Comparison of ENCODE assay signal across 9 mouse cellular contexts in the genomic region with DNA sequence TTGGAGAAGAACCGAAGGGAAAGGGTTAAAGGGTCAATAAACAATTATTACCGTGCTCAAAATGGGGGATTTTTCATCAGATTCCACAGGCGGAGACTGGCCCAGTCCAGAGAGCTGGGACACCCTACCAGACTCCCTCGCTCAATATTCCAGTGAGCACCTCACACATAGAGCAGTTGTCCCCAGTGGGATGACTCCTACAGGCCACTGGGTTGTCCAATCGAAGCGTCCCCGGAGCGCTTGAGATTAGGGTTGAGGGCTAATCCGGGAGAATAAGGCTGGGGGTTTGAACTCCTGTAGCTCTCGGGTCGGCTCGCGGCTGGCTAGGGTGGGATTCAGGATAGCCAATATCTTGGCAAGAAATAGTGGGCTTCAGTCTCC. TPM values are rescaled to one million over a fixed set of nuclear protein-coding genes. Genes with fewer than 3 reads are reported as not detected.
DNase-seq lines count a peak whose midpoint lies in the region; ATAC-seq lines count a peak whose summit lies in the region.
"Had no signal": no experiment of that assay in that cellular context is flagged by ENCODE, and none has a peak within 500 bp of the region (broad histone marks: within the 10 kb centered on the region; RNA-seq: fewer than 3 reads in every experiment).

No protein-coding gene starts in this region.

- no peaks in the 10 kb centered on the region for H3K9me3 ChIP-seq in heart, embryonic 16.5 days (replicated peaks; ENCODE audit: control insufficient read depth, low read length)
- no peaks in the 10 kb centered on the region for H3K9me3 ChIP-seq in hindbrain, embryonic 13.5 days
- no peaks in the 10 kb centered on the region for H3K9me3 ChIP-seq in midbrain, embryonic 13.5 days

- no peak overlapping the region for H3K27ac ChIP-seq in heart, embryonic 16.5 days (ENCODE audit: low read length)
- no peak overlapping the region for H3K27ac ChIP-seq in hindbrain, embryonic 13.5 days
- H3K27ac ChIP-seq in midbrain, embryonic 13.5 days, result no peak overlapping the region

- no peaks in the 10 kb centered on the region for H3K36me3 ChIP-seq in heart, embryonic 16.5 days (ENCODE audit: control insufficient read depth, insufficient read depth)
- no peaks in the 10 kb centered on the region for H3K36me3 ChIP-seq in hindbrain, embryonic 13.5 days
- no peaks in the 10 kb centered on the region for H3K36me3 ChIP-seq in midbrain, embryonic 13.5 days

- H3K4me3 ChIP-seq in heart, embryonic 16.5 days (ENCODE audit: low read length), result peak overlapping the region; percentile 56
- peak overlapping the region; percentile 39; the same call in 1 of the 2 replicates for H3K4me3 ChIP-seq in hindbrain, embryonic 13.5 days
- H3K4me3 ChIP-seq in midbrain, embryonic 13.5 days (replicated peaks), result peak overlapping the region; percentile 47

- H3K27me3 ChIP-seq in heart, embryonic 16.5 days (ENCODE audit: control insufficient read depth, insufficient read depth, low read length), result peaks cover 74% of the 10 kb centered on the region
- H3K27me3 ChIP-seq in hindbrain, embryonic 13.5 days, result peaks cover 94% of the 10 kb centered on the region
- H3K27me3 ChIP-seq in midbrain, embryonic 13.5 days, result peaks cover 92% of the 10 kb centered on the region
- H3K27me3 ChIP-seq: CH12.LX had no signal

- WGBS in heart, embryonic 16.5 days, result 1% methylated on average over 13 of the region's 13 CpGs
- under 1% methylated on average over 13 of the region's 13 CpGs for WGBS in hindbrain, embryonic 13.5 days
- 2% methylated on average over 13 of the region's 13 CpGs for WGBS in midbrain, embryonic 13.5 days

- peaks cover 16% of the 10 kb centered on the region for H3K4me1 ChIP-seq in heart, embryonic 16.5 days (ENCODE audit: control insufficient read depth, insufficient read depth, low read length)
- peaks cover 29% of the 10 kb centered on the region for H3K4me1 ChIP-seq in hindbrain, embryonic 13.5 days (replicated peaks)
- peaks cover 32% of the 10 kb centered on the region for H3K4me1 ChIP-seq in midbrain, embryonic 13.5 days (replicated peaks)

- no peak for DNase-seq in heart, postnatal 25 days (ENCODE audit: low spot score)
- DNase-seq in cerebellum, adult 8-10 months, result no peak
- no peak for DNase-seq in left cerebral cortex, postnatal 10 days (ENCODE audit: extremely low spot score in 1 of 2, low spot score in 2 of 2)
- DNase-seq in right cerebral cortex, postnatal 4 days, result no peak

- H3K4me2 ChIP-seq in heart, embryonic 16.5 days (ENCODE audit: low read depth, low read length), result peak overlapping the region; percentile 81
- peak overlapping the region; percentile 53 for H3K4me2 ChIP-seq in hindbrain, embryonic 13.5 days
- H3K4me2 ChIP-seq in midbrain, embryonic 13.5 days (replicated peaks), result peak overlapping the region; percentile 63

- no peak overlapping the region for H3K9ac ChIP-seq in heart, embryonic 16.5 days (ENCODE audit: low read length)
- no peak overlapping the region for H3K9ac ChIP-seq in hindbrain, embryonic 13.5 days
- no peak overlapping the region for H3K9ac ChIP-seq in midbrain, embryonic 13.5 days (replicated peaks)

- intact Hi-C loops in heart, postnatal 25 days (cut with DNase I), result loop anchor here (5.0 kb wide), 1 partner anchor 149 kb away; no protein-coding TSS in a partner anchor
- intact Hi-C loops in left cerebral cortex, postnatal 10 days (cut with DNase I), result loop anchor here (5.0 kb wide), 2 partner anchors 219 to 234 kb away; no protein-coding TSS in a partner anchor

- no peak for ATAC-seq in heart, embryonic 16.5 days (replicated peaks; ENCODE audit: extremely low read depth, insufficient read depth, low FRiP score)
- ATAC-seq in common myeloid progenitor, adult 5-6 weeks (replicated peaks; ENCODE audit: low read depth, poor library complexity, severe bottlenecking), result peak; percentile 10; the same call in 1 of the 2 replicates
- 0 out of 2 replicates have a peak, but pooled peaks have one; percentile 6 for ATAC-seq in hindbrain, embryonic 13.5 days (ENCODE audit: low FRiP score)
- peak; percentile 40; the same call in 1 of the 2 replicates for ATAC-seq in midbrain, embryonic 13.5 days

RNA-seq across cellular contexts. Expression of gene Foxd1, which starts 0.3 kb away (rescaled TPM):
- polyA plus RNA-seq in heart, embryonic 16.5 days (2015; fragmentation: Nextera tagmentation; extraction: Ambion mirVana), result not detected in 2 replicates
- under 1 TPM in 1 of 2 experiments, not detected in 1; 0.05 TPM for total RNA-seq in heart, postnatal 25 days (2021)
- not detected in 2 replicates for total RNA-seq in common myeloid progenitor, adult 5-6 weeks (2017)
- polyA plus RNA-seq in hindbrain, embryonic 13.5 days (2015; fragmentation: Nextera tagmentation; extraction: Ambion mirVana), result 0.79 and 1.1 TPM in 2 replicates
- polyA plus RNA-seq in midbrain, embryonic 13.5 days (2015; fragmentation: Nextera tagmentation; extraction: Ambion mirVana), result 0.80 and 0.86 TPM in 2 replicates
- total RNA-seq in left cerebral cortex, postnatal 10 days (2021), result 1 to 10 TPM; 1.1 to 1.6 TPM
- total RNA-seq: CH12.LX had no signal

RNA-seq across cellular contexts. Expression of gene Btf3, which starts 36.9 kb away (rescaled TPM):
- 361 and 369 TPM in 2 replicates for polyA plus RNA-seq in heart, embryonic 16.5 days (2015; fragmentation: Nextera tagmentation; extraction: Ambion mirVana)
- total RNA-seq in heart, postnatal 25 days (2021), result 100 to 1,000 TPM; 190 to 219 TPM
- total RNA-seq in common myeloid progenitor, adult 5-6 weeks (2017), result 2,029 and 2,484 TPM in 2 replicates
- 585 and 615 TPM in 2 replicates for polyA plus RNA-seq in hindbrain, embryonic 13.5 days (2015; fragmentation: Nextera tagmentation; extraction: Ambion mirVana)
- 584 and 625 TPM in 2 replicates for polyA plus RNA-seq in midbrain, embryonic 13.5 days (2015; fragmentation: Nextera tagmentation; extraction: Ambion mirVana)
- 100 to 1,000 TPM; 219 to 230 TPM for total RNA-seq in left cerebral cortex, postnatal 10 days (2021)
